Comparison of ENCODE assay signal across 28 mouse cellular contexts in the genomic region with DNA sequence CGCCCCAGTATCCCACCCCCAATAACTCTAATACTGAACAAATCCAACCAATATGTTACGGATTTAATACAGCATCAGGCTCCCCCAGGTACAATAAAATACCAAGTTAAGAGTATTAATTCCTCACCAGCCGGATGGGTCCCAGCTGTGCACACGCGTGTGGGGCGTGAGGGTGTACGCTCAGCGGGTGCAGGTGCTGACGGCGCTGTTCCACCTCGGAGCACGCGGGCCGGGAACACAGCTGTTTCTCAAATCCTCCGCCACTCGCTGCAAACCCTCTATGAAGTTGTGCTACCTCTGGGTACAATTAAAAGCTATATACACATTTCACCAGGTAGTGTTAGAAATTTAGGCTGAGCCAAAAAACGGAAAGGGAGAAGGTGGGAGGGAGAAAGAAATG.
DNase-seq lines count a peak whose midpoint lies in the region; ATAC-seq and TF ChIP-seq lines count a peak whose summit lies in the region.
"Had no signal": no experiment of that assay in that cellular context is flagged by ENCODE, and none has a peak within 500 bp of the region (broad histone marks: within the 10 kb centered on the region; RNA-seq: fewer than 3 reads in every experiment).

No protein-coding gene starts in this region.

- H3K4me3 ChIP-seq in neural tube, embryonic 13.5 days = no peak overlapping the region
- no peak overlapping the region for H3K4me3 ChIP-seq in limb, embryonic 12.5 days (replicated peaks)
- H3K4me3 ChIP-seq in limb, embryonic 14.5 days (replicated peaks; ENCODE audit: low read length) = no peak overlapping the region
- no peak overlapping the region for H3K4me3 ChIP-seq in neural tube, embryonic 15.5 days (replicated peaks)
- no peak overlapping the region for H3K4me3 ChIP-seq in cerebellum, adult 2 months (replicated peaks; ENCODE audit: insufficient read depth, low read depth, low read length)
- H3K4me3 ChIP-seq: embryonic facial prominence, embryonic 13.5 days; embryonic facial prominence, embryonic 15.5 days; erythroblast, embryonic 14.5 days; forebrain, embryonic 10.5 days; forebrain, embryonic 12.5 days had no signal

- no peak overlapping the region for H3K4me2 ChIP-seq in neural tube, embryonic 13.5 days
- H3K4me2 ChIP-seq in limb, embryonic 12.5 days = no peak overlapping the region
- no peak overlapping the region for H3K4me2 ChIP-seq in limb, embryonic 14.5 days (replicated peaks; ENCODE audit: low read depth, low read length, severe bottlenecking)
- H3K4me2 ChIP-seq in neural tube, embryonic 15.5 days = peak overlapping the region; percentile 33
- H3K4me2 ChIP-seq: embryonic facial prominence, embryonic 13.5 days; embryonic facial prominence, embryonic 15.5 days; forebrain, embryonic 12.5 days had no signal

- no peak for TF ChIP-seq CTCF in cerebellum, adult 2 months (IDR thresholded peaks at IDR 0.05; ENCODE audit: borderline replicate concordance, insufficient read depth, low read depth, low read length)

- no peak for TF ChIP-seq POLR2A in limb, embryonic 14.5 days (IDR thresholded peaks at IDR 0.05; ENCODE audit: borderline replicate concordance, extremely low read depth, insufficient read depth, insufficient read length)
- no peak for TF ChIP-seq POLR2A in cerebellum, adult 2 months (IDR thresholded peaks at IDR 0.05; ENCODE audit: borderline replicate concordance, insufficient read depth, low read length)

- no peaks in the 10 kb centered on the region for H3K36me3 ChIP-seq in neural tube, embryonic 13.5 days
- H3K36me3 ChIP-seq in limb, embryonic 12.5 days = no peaks in the 10 kb centered on the region
- H3K36me3 ChIP-seq in limb, embryonic 14.5 days (ENCODE audit: control insufficient read depth, insufficient read depth, low read length) = no peaks in the 10 kb centered on the region
- H3K36me3 ChIP-seq in neural tube, embryonic 15.5 days = no peaks in the 10 kb centered on the region
- H3K36me3 ChIP-seq: embryonic facial prominence, embryonic 13.5 days; embryonic facial prominence, embryonic 15.5 days; forebrain, embryonic 10.5 days; forebrain, embryonic 12.5 days; G1E had no signal

- 0 out of 2 replicates have a peak overlapping the region, but pooled peaks have one; percentile 18 for H3K27ac ChIP-seq in neural tube, embryonic 13.5 days (replicated peaks)
- H3K27ac ChIP-seq in limb, embryonic 12.5 days = no peak overlapping the region
- no peak overlapping the region for H3K27ac ChIP-seq in limb, embryonic 14.5 days (replicated peaks; ENCODE audit: low read depth, low read length)
- H3K27ac ChIP-seq in neural tube, embryonic 15.5 days (replicated peaks) = no peak overlapping the region
- H3K27ac ChIP-seq in cerebellum, adult 2 months (ENCODE audit: insufficient read depth, low read length) = no peak overlapping the region
- H3K27ac ChIP-seq: embryonic facial prominence, embryonic 13.5 days; embryonic facial prominence, embryonic 15.5 days; forebrain, embryonic 12.5 days had no signal

- ATAC-seq in neural tube, embryonic 13.5 days (ENCODE audit: low read depth) = peak; percentile 53; the same call in 1 of the 2 replicates
- ATAC-seq in limb, embryonic 12.5 days (ENCODE audit: insufficient number of reproducible peaks, insufficient read depth, low FRiP score, low TSS enrichment, low read depth) = peak; percentile 88
- ATAC-seq in limb, embryonic 14.5 days (ENCODE audit: low FRiP score, low read depth) = peak; percentile 89
- ATAC-seq in neural tube, embryonic 15.5 days (ENCODE audit: low FRiP score) = no peak
- ATAC-seq: activated CD4-positive, CD25-positive, alpha-beta regulatory T cell, adult 4 months; CD4-positive, CD25-positive, alpha-beta regulatory T cell, adult 4 months; forebrain, embryonic 14.5 days; Patski had no signal

- no peaks in the 10 kb centered on the region for H3K9me3 ChIP-seq in neural tube, embryonic 13.5 days
- H3K9me3 ChIP-seq in limb, embryonic 12.5 days = no peaks in the 10 kb centered on the region
- H3K9me3 ChIP-seq in limb, embryonic 14.5 days (ENCODE audit: control insufficient read depth, low read length) = no peaks in the 10 kb centered on the region
- no peaks in the 10 kb centered on the region for H3K9me3 ChIP-seq in neural tube, embryonic 15.5 days (replicated peaks)
- H3K9me3 ChIP-seq: embryonic facial prominence, embryonic 13.5 days; embryonic facial prominence, embryonic 15.5 days; forebrain, embryonic 10.5 days; forebrain, embryonic 12.5 days had no signal

- H3K4me1 ChIP-seq in neural tube, embryonic 13.5 days (replicated peaks) = peaks cover 22% of the 10 kb centered on the region
- H3K4me1 ChIP-seq in limb, embryonic 12.5 days (replicated peaks) = peaks cover 31% of the 10 kb centered on the region
- peaks cover 22% of the 10 kb centered on the region for H3K4me1 ChIP-seq in limb, embryonic 14.5 days (ENCODE audit: control insufficient read depth, insufficient read depth, low read length)
- peaks cover 21% of the 10 kb centered on the region for H3K4me1 ChIP-seq in neural tube, embryonic 15.5 days
- no peaks in the 10 kb centered on the region; the same call in 1 of the 2 replicates for H3K4me1 ChIP-seq in cerebellum, adult 2 months (ENCODE audit: control insufficient read depth, insufficient read depth, low read length)
- H3K4me1 ChIP-seq: embryonic facial prominence, embryonic 15.5 days had no signal

- H3K27me3 ChIP-seq in neural tube, embryonic 13.5 days = peaks cover 16% of the 10 kb centered on the region
- H3K27me3 ChIP-seq in limb, embryonic 12.5 days = peaks cover 32% of the 10 kb centered on the region
- H3K27me3 ChIP-seq in limb, embryonic 14.5 days (ENCODE audit: control insufficient read depth, insufficient read depth, low read length) = peaks cover 37% of the 10 kb centered on the region
- 0 out of 2 replicates have a peak, but pooled peaks cover 4% of the 10 kb centered on the region for H3K27me3 ChIP-seq in neural tube, embryonic 15.5 days (replicated peaks)
- no peaks in the 10 kb centered on the region; the same call in 1 of the 2 replicates for H3K27me3 ChIP-seq in cerebellum, adult 2 months (ENCODE audit: control insufficient read depth, insufficient read depth, low read length)
- H3K27me3 ChIP-seq: embryonic facial prominence, embryonic 15.5 days; Patski had no signal

- WGBS in neural tube, embryonic 13.5 days = 49% methylated on average over 17 of the region's 17 CpGs
- WGBS in limb, embryonic 12.5 days = 44% methylated on average over 17 of the region's 17 CpGs
- WGBS in limb, embryonic 14.5 days = 24% methylated on average over 17 of the region's 17 CpGs
- 48% methylated on average over 17 of the region's 17 CpGs for WGBS in neural tube, embryonic 15.5 days
- WGBS in cerebellum, adult 2 months = 94% methylated on average over 17 of the region's 17 CpGs

- no peak for DNase-seq in neural tube, embryonic 10.5 days (ENCODE audit: extremely low spot score, low spot score)
- DNase-seq in limb, embryonic 14.5 days (ENCODE audit: low spot score) = peak; percentile 69
- no peak for DNase-seq in left cerebral cortex, adult 18-20 months (ENCODE audit: low spot score in 2 of 2)
- DNase-seq in cerebellum, adult 2 months = no peak
- no peak for DNase-seq in right cerebral cortex, adult 18-20 months
- DNase-seq: adrenal gland, adult 8-10 months; adrenal gland, postnatal 14 days; adrenal gland, postnatal 36 days; B cell, adult 2 months; cerebellum, adult 11-12 months; cerebellum, adult 8-10 months; cerebellum, adult 9-11 months; cerebellum, postnatal 14 days; cerebellum, postnatal 36 days; embryo, embryonic 11 days had no signal

- H3K9ac ChIP-seq in neural tube, embryonic 13.5 days = no peak overlapping the region
- H3K9ac ChIP-seq in limb, embryonic 12.5 days (replicated peaks) = no peak overlapping the region
- no peak overlapping the region for H3K9ac ChIP-seq in limb, embryonic 14.5 days (ENCODE audit: low read depth, low read length, severe bottlenecking)
- H3K9ac ChIP-seq in neural tube, embryonic 15.5 days (replicated peaks) = no peak overlapping the region
- H3K9ac ChIP-seq: embryonic facial prominence, embryonic 13.5 days; embryonic facial prominence, embryonic 15.5 days; forebrain, embryonic 12.5 days had no signal
